In genomic region chr11:32542181-32542580, GRCm38 (mm10) we compare ENCODE assay signal across 13 mouse cellular contexts. TPM values are rescaled to one million over a fixed set of nuclear protein-coding genes. Genes with fewer than 3 reads are reported as not detected.
DNase-seq lines count a peak whose midpoint lies in the region; ATAC-seq and TF ChIP-seq lines count a peak whose summit lies in the region.
"Had no signal": no experiment of that assay in that cellular context is flagged by ENCODE, and none has a peak within 500 bp of the region (broad histone marks: within the 10 kb centered on the region; RNA-seq: fewer than 3 reads in every experiment).

No protein-coding gene starts in this region.

- no peak for DNase-seq in hindbrain, embryonic 10.5 days (ENCODE audit: low spot score)
- no peak for DNase-seq in hindbrain, embryonic 11.5 days (ENCODE audit: low spot score)
- no peak for DNase-seq in G1E (ENCODE audit: low spot score)
- no peak for DNase-seq in liver, postnatal 0 days
- DNase-seq in spleen, adult 12 weeks (ENCODE audit: low spot score) = no peak
- DNase-seq in T-cell, adult 2 months (ENCODE audit: low spot score) = no peak
- no peak for DNase-seq in left cerebral cortex, adult 11 months (ENCODE audit: low spot score)
- DNase-seq: kidney, adult 18-20 months; right cerebral cortex, postnatal 14 days had no signal

- no peak for TF ChIP-seq CTCF in G1E (IDR thresholded peaks at IDR 0.05; ENCODE audit: low read depth, low read length)
- no peak for TF ChIP-seq CTCF in liver, postnatal 0 days (IDR thresholded peaks at IDR 0.05; ENCODE audit: low read depth)

- no peak overlapping the region for H3K4me2 ChIP-seq in hindbrain, embryonic 11.5 days (replicated peaks; ENCODE audit: low read depth, low read length)
- H3K4me2 ChIP-seq in liver, postnatal 0 days (ENCODE audit: low read depth, low read length) = peak overlapping the region; percentile 62
- H3K4me2 ChIP-seq: neural tube, embryonic 12.5 days had no signal

- ATAC-seq in hindbrain, embryonic 11.5 days (ENCODE audit: low FRiP score) = no peak
- ATAC-seq in G1E (ENCODE audit: extremely low read depth, insufficient number of reproducible peaks, low FRiP score, poor library complexity, severe bottlenecking) = no peak
- peak; percentile 39 for ATAC-seq in granulocyte monocyte progenitor cell, adult 5-6 weeks (replicated peaks; ENCODE audit: poor library complexity, severe bottlenecking)
- no peak for ATAC-seq in liver, postnatal 0 days

- peaks cover 20% of the 10 kb centered on the region; the same call in 1 of the 2 replicates for H3K27me3 ChIP-seq in hindbrain, embryonic 10.5 days (ENCODE audit: insufficient read depth, poor library complexity, severe bottlenecking)
- no peaks in the 10 kb centered on the region; the same call in 1 of the 2 replicates for H3K27me3 ChIP-seq in hindbrain, embryonic 11.5 days (ENCODE audit: control insufficient read depth, insufficient read depth, low read length)
- H3K27me3 ChIP-seq in G1E (ENCODE audit: insufficient read depth, low read length) = no peaks in the 10 kb centered on the region
- H3K27me3 ChIP-seq in liver, postnatal 0 days (ENCODE audit: insufficient read depth, low read length) = no peaks in the 10 kb centered on the region
- H3K27me3 ChIP-seq: neural tube, embryonic 12.5 days had no signal

- H3K36me3 ChIP-seq in hindbrain, embryonic 10.5 days = no peaks in the 10 kb centered on the region
- no peaks in the 10 kb centered on the region for H3K36me3 ChIP-seq in hindbrain, embryonic 11.5 days (ENCODE audit: control insufficient read depth, insufficient read depth, low read length)
- H3K36me3 ChIP-seq in G1E (replicated peaks) = peaks cover 53% of the 10 kb centered on the region
- H3K36me3 ChIP-seq in liver, postnatal 0 days (replicated peaks; ENCODE audit: insufficient read depth, low read length) = peaks cover 6% of the 10 kb centered on the region; the same call in 1 of the 2 replicates
- H3K36me3 ChIP-seq: neural tube, embryonic 12.5 days had no signal

- peaks cover 46% of the 10 kb centered on the region for H3K4me1 ChIP-seq in hindbrain, embryonic 10.5 days (replicated peaks)
- peaks cover 2% of the 10 kb centered on the region for H3K4me1 ChIP-seq in hindbrain, embryonic 11.5 days (replicated peaks; ENCODE audit: control insufficient read depth, insufficient read depth, low read length)
- peaks cover 68% of the 10 kb centered on the region for H3K4me1 ChIP-seq in G1E (ENCODE audit: insufficient read depth, low read depth, low read length)
- H3K4me1 ChIP-seq in liver, postnatal 0 days (ENCODE audit: insufficient read depth) = peaks cover 58% of the 10 kb centered on the region

- TF ChIP-seq EP300 in liver, postnatal 0 days (IDR thresholded peaks at IDR 0.05; ENCODE audit: low read depth) = no peak

- H3K4me3 ChIP-seq in hindbrain, embryonic 10.5 days = no peak overlapping the region
- no peak overlapping the region for H3K4me3 ChIP-seq in hindbrain, embryonic 11.5 days (ENCODE audit: low read depth, low read length)
- peak overlapping the region; percentile 56; the same call in 1 of the 2 replicates for H3K4me3 ChIP-seq in G1E (ENCODE audit: low read depth, low read length)
- 0 out of 2 replicates have a peak overlapping the region, but pooled peaks have one; percentile 23 for H3K4me3 ChIP-seq in liver, postnatal 0 days (ENCODE audit: low read depth, low read length)
- H3K4me3 ChIP-seq: neural tube, embryonic 12.5 days had no signal

- WGBS in hindbrain, embryonic 10.5 days = 94% methylated on average over 4 of the region's 4 CpGs
- 93% methylated on average over 4 of the region's 4 CpGs for WGBS in hindbrain, embryonic 11.5 days
- 38% methylated on average over 4 of the region's 4 CpGs for WGBS in liver, postnatal 0 days (ENCODE audit: insufficient replicate concordance)

- peak overlapping the region; percentile 73 for H3K27ac ChIP-seq in hindbrain, embryonic 10.5 days
- H3K27ac ChIP-seq in hindbrain, embryonic 11.5 days (ENCODE audit: low read depth, low read length) = no peak overlapping the region
- peak overlapping the region; percentile 93 for H3K27ac ChIP-seq in liver, postnatal 0 days (ENCODE audit: low read depth)
- H3K27ac ChIP-seq: neural tube, embryonic 12.5 days had no signal

- H3K9ac ChIP-seq in hindbrain, embryonic 11.5 days (ENCODE audit: low read depth, low read length) = no peak overlapping the region
- no peak overlapping the region for H3K9ac ChIP-seq in liver, postnatal 0 days (replicated peaks)
- H3K9ac ChIP-seq: neural tube, embryonic 12.5 days had no signal

- no peaks in the 10 kb centered on the region for H3K9me3 ChIP-seq in hindbrain, embryonic 10.5 days
- no peaks in the 10 kb centered on the region for H3K9me3 ChIP-seq in hindbrain, embryonic 11.5 days (ENCODE audit: control insufficient read depth, low read length)
- no peaks in the 10 kb centered on the region for H3K9me3 ChIP-seq in G1E (replicated peaks)
- H3K9me3 ChIP-seq in liver, postnatal 0 days (ENCODE audit: low read length) = no peaks in the 10 kb centered on the region
- H3K9me3 ChIP-seq: neural tube, embryonic 12.5 days had no signal

RNA-seq across cellular contexts. Expression of gene Stk10, which starts 9.1 kb away (rescaled TPM):
- 3.0 TPM in 2 replicates for polyA plus RNA-seq in hindbrain, embryonic 10.5 days (2016; fragmentation: Nextera tagmentation; extraction: Ambion mirVana)
- 1.3 and 2.3 TPM in 2 replicates for polyA plus RNA-seq in hindbrain, embryonic 11.5 days (2014; fragmentation: Nextera tagmentation; extraction: Ambion mirVana)
- total RNA-seq in G1E (2014; fragmentation: Nextera tagmentation) (31.0 and 31.4 TPM in 2 replicates), G1E (2017) (47.5 and 52.1 TPM in 2 replicates)
- polyA plus RNA-seq in G1E (2012) = 30.1 and 36.0 TPM in 2 replicates
- 13.3 and 15.7 TPM in 2 replicates for total RNA-seq in granulocyte monocyte progenitor cell, adult 5-6 weeks (2014; fragmentation: Nextera tagmentation)
- 12.7 and 13.2 TPM in 2 replicates for total RNA-seq in granulocyte monocyte progenitor cell, adult 5-6 weeks (2017)
- 2.2 and 2.3 TPM in 2 replicates for polyA plus RNA-seq in liver, postnatal 0 days (2015; fragmentation: Nextera tagmentation; extraction: Ambion mirVana)

RNA-seq across cellular contexts. Expression of gene Efcab9, which starts 10.3 kb away (rescaled TPM):
- polyA plus RNA-seq in hindbrain, embryonic 10.5 days (2016; fragmentation: Nextera tagmentation; extraction: Ambion mirVana) = 0.45 TPM in 1 of 2 replicates, not detected in the other
- polyA plus RNA-seq in hindbrain, embryonic 11.5 days (2014; fragmentation: Nextera tagmentation; extraction: Ambion mirVana) = 0.28 TPM in 1 of 2 replicates, not detected in the other
- total RNA-seq in G1E (2014; fragmentation: Nextera tagmentation) (1.4 and 4.6 TPM in 2 replicates), G1E (2017) (3.5 and 5.5 TPM in 2 replicates)
- polyA plus RNA-seq in G1E (2012) = 0.12 TPM in 1 of 2 replicates, not detected in the other
- not detected in 2 replicates for total RNA-seq in granulocyte monocyte progenitor cell, adult 5-6 weeks (2014; fragmentation: Nextera tagmentation)
- 1.2 TPM in 1 of 2 replicates, not detected in the other for total RNA-seq in granulocyte monocyte progenitor cell, adult 5-6 weeks (2017)
- polyA plus RNA-seq in liver, postnatal 0 days (2015; fragmentation: Nextera tagmentation; extraction: Ambion mirVana) = 0.17 and 0.21 TPM in 2 replicates
- total RNA-seq: left cerebral cortex, postnatal 10 days had no signal
- polyA plus RNA-seq: brain, embryonic 14.5 days had no signal

Comparison
In these comparisons a context has a peak if more than half of its experiments do, and no peak if none do; other contexts are left out.
1. H3K4me3 ChIP-seq: peak in G1E (single experiment) and liver, postnatal 0 days (single experiment); none in hindbrain, embryonic 10.5 days (single experiment) and hindbrain, embryonic 11.5 days (single experiment).